Mouse (Mus musculus) embryonic fibroblast, embryonic 13.5 days (primary cell): Measurements from ENCODE around the gene Vwa2. TPM values are rescaled to one million over a fixed set of nuclear protein-coding genes. Genes with fewer than 3 reads are reported as not detected.

Experiments
- H3K27ac ChIP-seq: 2 replicates; pipeline ENCODE4 v1.5.1; 2012; ENCODE audit warnings: low read length, control low read depth, inconsistent platforms; ENCODE audit not compliant: insufficient read depth
- H3K4me1 ChIP-seq: 2 replicates; pipeline ENCODE4 v1.6.1; 2011; ENCODE audit warnings: low read length; ENCODE audit not compliant: control insufficient read depth, insufficient read depth
- H3K4me3 ChIP-seq: 2 replicates; pipeline ENCODE4 v1.5.1; 2011; ENCODE audit warnings: mild to moderate bottlenecking, control low read depth, low read length; ENCODE audit not compliant: insufficient read depth
- CTCF ChIP-seq: IDR thresholded peaks from 2 replicates; pipeline ENCODE4 v1.5.1; 2011; ENCODE audit warnings: mild to moderate bottlenecking, control low read depth, low read length, moderate library complexity, borderline replicate concordance; ENCODE audit not compliant: insufficient read depth
- POLR2A ChIP-seq: IDR thresholded peaks from 2 replicates; pipeline ENCODE4 v1.6.1; 2011; ENCODE audit warnings: low read depth, mild to moderate bottlenecking, control low read depth, low read length, moderate library complexity
- polyA plus RNA-seq: library from polyadenylated mRNA; stranded (reverse); fragments of >200 nt; gene quantifications from 2 replicates; pipeline ENCODE4 v1.2.4, GENCODE M21; 2011; ENCODE audit warnings: low read depth; ENCODE audit not compliant: missing spikeins, insufficient read length

Vwa2 gene
- polyA plus RNA-seq, 1 experiment: not detected

GRCm38 (mm10) chr19:56929392-56929791 is 55.3 kb downstream of the Vwa2 start:
- TF ChIP-seq POLR2A (no peak), CTCF (no peak)
- Histone ChIP-seq H3K27ac (no peak overlapping the region), H3K4me3 (no peak overlapping the region), H3K4me1 (no peaks in the 10 kb centered on the region)

- Histone ChIP-seq H3K4me3 (no peak overlapping the region), H3K27ac (no peak overlapping the region), H3K4me1 (no peaks in the 10 kb centered on the region)
- TF ChIP-seq CTCF (no peak), POLR2A (no peak)
These were observed 56.0 kb downstream of the Vwa2 start for GRCm38 (mm10) chr19:56930029-56930428.

GRCm38 (mm10) chr19:56933800-56934199 is 59.8 kb downstream of the Vwa2 start:
- Histone ChIP-seq H3K4me1 (no peaks in the 10 kb centered on the region), H3K4me3 (no peak overlapping the region), H3K27ac (no peak overlapping the region)
- no peak for TF ChIP-seq POLR2A
- TF ChIP-seq CTCF: no peak

- peaks cover 7% of the 10 kb centered on the region for H3K4me1 ChIP-seq
- TF ChIP-seq POLR2A: no peak
- H3K4me3 ChIP-seq: no peak overlapping the region
- no peak overlapping the region for H3K27ac ChIP-seq
These were observed 61.1 kb downstream of the Vwa2 start for GRCm38 (mm10) chr19:56935111-56935510.

GRCm38 (mm10) chr19:56935777-56936176 is 61.7 kb downstream of the Vwa2 start:
- no peak overlapping the region for H3K4me3 ChIP-seq
- peaks cover 7% of the 10 kb centered on the region for H3K4me1 ChIP-seq
- no peak overlapping the region for H3K27ac ChIP-seq
- TF ChIP-seq POLR2A (no peak), CTCF (no peak)

- TF ChIP-seq CTCF (no peak), POLR2A (no peak)
- Histone ChIP-seq H3K27ac (no peak overlapping the region), H3K4me3 (no peak overlapping the region), H3K4me1 (peaks cover 7% of the 10 kb centered on the region)
These were observed 62.2 kb downstream of the Vwa2 start for GRCm38 (mm10) chr19:56936253-56936652.

GRCm38 (mm10) chr19:56937911-56938310 is 63.9 kb downstream of the Vwa2 start:
- peaks cover 7% of the 10 kb centered on the region for H3K4me1 ChIP-seq
- no peak overlapping the region for H3K27ac ChIP-seq
- TF ChIP-seq POLR2A (no peak), CTCF (no peak)
- no peak overlapping the region for H3K4me3 ChIP-seq

- H3K4me1 ChIP-seq: peaks cover 7% of the 10 kb centered on the region
- TF ChIP-seq CTCF: no peak
- no peak for TF ChIP-seq POLR2A
- no peak overlapping the region for H3K27ac ChIP-seq
- no peak overlapping the region for H3K4me3 ChIP-seq
These were observed 65.8 kb downstream of the Vwa2 start for GRCm38 (mm10) chr19:56939826-56940225.

GRCm38 (mm10) chr19:56940507-56940906 is 66.5 kb downstream of the Vwa2 start:
- Histone ChIP-seq H3K4me1 (peaks cover 7% of the 10 kb centered on the region), H3K4me3 (no peak overlapping the region), H3K27ac (no peak overlapping the region)
- TF ChIP-seq CTCF (no peak), POLR2A (no peak)

GRCm38 (mm10) chr19:56942216-56942615 is 68.2 kb downstream of the Vwa2 start:
- peaks cover 7% of the 10 kb centered on the region for H3K4me1 ChIP-seq
- H3K4me3 ChIP-seq: no peak overlapping the region
- TF ChIP-seq POLR2A (no peak), CTCF (no peak)
- H3K27ac ChIP-seq: no peak overlapping the region

- TF ChIP-seq POLR2A (no peak), CTCF (no peak)
- Histone ChIP-seq H3K4me3 (no peak overlapping the region), H3K27ac (no peak overlapping the region), H3K4me1 (peaks cover 7% of the 10 kb centered on the region)
These were observed 70.2 kb downstream of the Vwa2 start for GRCm38 (mm10) chr19:56944211-56944610.
